9 mouse cellular contexts compared by ENCODE assay signal in the genomic region with DNA sequence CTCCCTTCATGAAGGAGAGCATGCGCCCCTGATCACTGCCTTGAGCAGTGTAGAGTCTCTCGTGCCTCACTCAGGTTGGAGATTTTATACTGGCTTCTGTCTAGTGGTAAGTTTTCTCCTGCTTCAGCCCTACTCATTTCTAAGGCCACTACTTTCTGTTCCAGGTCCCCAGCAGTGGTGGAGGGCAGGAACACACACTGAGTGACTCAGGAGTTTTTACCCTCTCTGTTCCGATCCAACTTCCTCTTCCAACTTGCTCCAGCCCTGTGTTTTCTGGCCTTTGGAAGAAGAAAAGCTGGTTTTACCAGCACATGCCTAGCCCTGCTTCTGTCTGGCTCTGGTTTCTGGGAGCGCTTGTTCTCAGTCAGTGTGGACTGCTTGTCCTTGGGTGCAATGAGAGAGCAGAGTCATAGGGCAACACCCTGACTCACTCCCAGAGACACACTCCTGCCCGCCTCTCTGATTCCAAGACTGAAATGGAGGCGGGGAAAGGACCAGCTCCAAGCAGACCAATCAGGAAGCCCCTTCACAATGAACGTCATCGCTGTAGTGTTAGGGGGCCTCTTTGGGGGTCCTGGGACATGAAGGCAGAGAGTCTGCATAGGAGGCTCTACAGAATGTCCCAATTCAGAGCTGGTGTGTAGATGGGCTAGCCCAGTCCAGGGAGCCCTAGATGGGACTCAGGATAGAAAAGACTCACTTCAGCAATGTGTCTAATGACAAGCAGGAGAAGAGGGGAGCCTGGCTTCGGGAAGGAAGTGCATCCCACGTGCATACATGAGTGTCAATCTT.
DNase-seq lines count a peak whose midpoint lies in the region; ATAC-seq and TF ChIP-seq lines count a peak whose summit lies in the region.
"Had no signal": no experiment of that assay in that cellular context is flagged by ENCODE, and none has a peak within 500 bp of the region (broad histone marks: within the 10 kb centered on the region; RNA-seq: fewer than 3 reads in every experiment).

No protein-coding gene starts in this region.

- H3K4me3 ChIP-seq in gastrocnemius, adult 2 months: no peak overlapping the region
- H3K4me3 ChIP-seq in limb, embryonic 15.5 days: no peak overlapping the region; the same call in 1 of the 2 replicates
- H3K4me3 ChIP-seq in stomach, postnatal 0 days (ENCODE audit: low read depth, low read length): no peak overlapping the region
- H3K4me3 ChIP-seq: myocyte had no signal

- intact Hi-C loops in gastrocnemius, adult 2 months (cut with DNase I): no loop called here
- intact Hi-C loops in gastrocnemius, postnatal 14 days (cut with DNase I; ENCODE audit: low total_unique reads): no loop called here

- TF ChIP-seq CTCF in gastrocnemius, adult 2 months (IDR thresholded peaks at IDR 0.05): no peak
- no peak for TF ChIP-seq CTCF in stomach, postnatal 0 days (IDR thresholded peaks at IDR 0.05; ENCODE audit: low read depth)

- ATAC-seq in limb, embryonic 15.5 days (ENCODE audit: insufficient number of reproducible peaks, low FRiP score, low TSS enrichment, low read depth): peak; percentile 41; the same call in 1 of the 2 replicates
- peak; percentile 94 for ATAC-seq in stomach, postnatal 0 days (ENCODE audit: low FRiP score, low TSS enrichment)
- ATAC-seq in erythroid progenitor cell, adult 5-6 weeks (replicated peaks; ENCODE audit: low FRiP score, poor library complexity, severe bottlenecking): no peak

- H3K36me3 ChIP-seq in limb, embryonic 15.5 days: no peaks in the 10 kb centered on the region
- no peaks in the 10 kb centered on the region for H3K36me3 ChIP-seq in stomach, postnatal 0 days (ENCODE audit: control insufficient read depth, insufficient read depth, low read length)

- no peaks in the 10 kb centered on the region for H3K9me3 ChIP-seq in limb, embryonic 15.5 days
- no peaks in the 10 kb centered on the region for H3K9me3 ChIP-seq in stomach, postnatal 0 days (ENCODE audit: control insufficient read depth, low read length)

- H3K27me3 ChIP-seq in limb, embryonic 15.5 days: no peaks in the 10 kb centered on the region
- H3K27me3 ChIP-seq in stomach, postnatal 0 days (ENCODE audit: control insufficient read depth, insufficient read depth, low read length): no peaks in the 10 kb centered on the region

- DNase-seq in gastrocnemius, adult 2 months: peak; percentile 30
- DNase-seq in gastrocnemius, postnatal 14 days: no peak
- DNase-seq in MEL-GATA-1-ER (ENCODE audit: extremely low read depth, low read depth): peak; percentile 76
- peak; percentile 96 for DNase-seq in gonadal fat pad, adult 2 months (ENCODE audit: low read depth)
- DNase-seq in stomach, postnatal 0 days (ENCODE audit: low spot score): peak; percentile 85
- DNase-seq in spleen, adult 12 weeks (ENCODE audit: low spot score): no peak

- H3K4me1 ChIP-seq in limb, embryonic 15.5 days: peaks cover 54% of the 10 kb centered on the region
- peaks cover 10% of the 10 kb centered on the region; the same call in 1 of the 2 replicates for H3K4me1 ChIP-seq in stomach, postnatal 0 days (replicated peaks; ENCODE audit: control insufficient read depth, insufficient read depth)

- no peak overlapping the region for H3K9ac ChIP-seq in limb, embryonic 15.5 days
- no peak overlapping the region for H3K9ac ChIP-seq in stomach, postnatal 0 days (ENCODE audit: low read length)

- peak overlapping the region; percentile 24 for H3K4me2 ChIP-seq in limb, embryonic 15.5 days
- peak overlapping the region; percentile 25; the same call in 1 of the 2 replicates for H3K4me2 ChIP-seq in stomach, postnatal 0 days (replicated peaks; ENCODE audit: low read depth)

- no peak overlapping the region for H3K27ac ChIP-seq in gastrocnemius, adult 2 months
- H3K27ac ChIP-seq in limb, embryonic 15.5 days: peak overlapping the region; percentile 81
- H3K27ac ChIP-seq in stomach, postnatal 0 days (replicated peaks): peak overlapping the region; percentile 92

- no peak for TF ChIP-seq EP300 in stomach, postnatal 0 days (optimal IDR thresholded peaks at IDR 0.05)

- WGBS in limb, embryonic 15.5 days: 49% methylated on average over 10 of the region's 10 CpGs
- 31% methylated on average over 10 of the region's 10 CpGs for WGBS in stomach, postnatal 0 days

Comparison
In these comparisons a context has a peak if more than half of its experiments do, and no peak if none do; other contexts are left out.
1. DNase-seq: peak in gastrocnemius, adult 2 months (single experiment), MEL-GATA-1-ER (single experiment), gonadal fat pad, adult 2 months (single experiment) and stomach, postnatal 0 days (single experiment); none in gastrocnemius, postnatal 14 days (single experiment) and spleen, adult 12 weeks (single experiment).